Mouse (Mus musculus) liver, embryonic 18 days (tissue): ENCODE results near the gene Upk1a. TPM values are rescaled to one million over a fixed set of nuclear protein-coding genes. Genes with fewer than 3 reads are reported as not detected.

ENCODE experiments used
- polyA plus RNA-seq: library from polyadenylated mRNA; depleted of rRNA; stranded (reverse); fragments of >200 nt; gene quantifications from 2 replicates; pipeline ENCODE4 v1.2.3, GENCODE M21; 2012; rRNA removed

Upk1a gene
- 0.23 and 0.35 TPM in 2 replicates for polyA plus RNA-seq

DNA sequence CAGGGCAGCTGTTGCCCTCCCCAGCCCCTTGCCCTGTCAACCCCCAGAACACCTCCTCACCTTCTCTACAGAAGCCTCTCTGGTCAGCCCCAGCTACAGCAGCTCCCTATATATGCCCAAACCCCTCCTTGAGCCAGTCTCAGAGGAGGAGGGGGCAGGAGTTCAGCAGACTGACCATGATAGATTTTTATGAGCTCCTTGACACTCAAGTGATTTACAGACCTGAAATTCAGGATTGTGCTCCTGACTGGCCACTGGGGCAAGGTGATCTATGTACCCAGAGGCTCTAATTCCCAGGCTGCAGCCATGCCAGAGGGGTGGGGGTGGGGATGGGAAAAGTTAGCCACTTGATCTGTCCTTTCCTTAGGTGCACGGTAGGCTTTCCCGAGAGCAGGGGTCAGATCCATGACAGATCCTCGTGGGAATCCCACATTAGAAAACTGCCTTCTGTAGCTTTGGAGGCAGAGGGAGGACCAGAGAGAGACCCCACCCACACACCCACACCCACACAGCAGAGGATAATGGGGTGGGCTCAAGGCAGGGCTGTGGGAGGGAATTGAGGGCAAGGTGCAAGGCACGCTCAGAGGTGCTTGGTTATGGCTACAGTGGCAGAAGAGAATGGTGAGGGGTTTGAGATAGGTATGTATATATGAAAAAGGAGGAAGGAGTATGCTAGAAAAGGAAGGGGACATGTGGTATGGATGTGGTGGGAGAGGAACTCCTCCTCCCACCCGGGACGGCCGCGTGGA, at the start of gene Upk1a:
Gene Upk1a, minus strand, starts transcription at position 194 of the 749 bp plus-strand sequence.

DNA sequence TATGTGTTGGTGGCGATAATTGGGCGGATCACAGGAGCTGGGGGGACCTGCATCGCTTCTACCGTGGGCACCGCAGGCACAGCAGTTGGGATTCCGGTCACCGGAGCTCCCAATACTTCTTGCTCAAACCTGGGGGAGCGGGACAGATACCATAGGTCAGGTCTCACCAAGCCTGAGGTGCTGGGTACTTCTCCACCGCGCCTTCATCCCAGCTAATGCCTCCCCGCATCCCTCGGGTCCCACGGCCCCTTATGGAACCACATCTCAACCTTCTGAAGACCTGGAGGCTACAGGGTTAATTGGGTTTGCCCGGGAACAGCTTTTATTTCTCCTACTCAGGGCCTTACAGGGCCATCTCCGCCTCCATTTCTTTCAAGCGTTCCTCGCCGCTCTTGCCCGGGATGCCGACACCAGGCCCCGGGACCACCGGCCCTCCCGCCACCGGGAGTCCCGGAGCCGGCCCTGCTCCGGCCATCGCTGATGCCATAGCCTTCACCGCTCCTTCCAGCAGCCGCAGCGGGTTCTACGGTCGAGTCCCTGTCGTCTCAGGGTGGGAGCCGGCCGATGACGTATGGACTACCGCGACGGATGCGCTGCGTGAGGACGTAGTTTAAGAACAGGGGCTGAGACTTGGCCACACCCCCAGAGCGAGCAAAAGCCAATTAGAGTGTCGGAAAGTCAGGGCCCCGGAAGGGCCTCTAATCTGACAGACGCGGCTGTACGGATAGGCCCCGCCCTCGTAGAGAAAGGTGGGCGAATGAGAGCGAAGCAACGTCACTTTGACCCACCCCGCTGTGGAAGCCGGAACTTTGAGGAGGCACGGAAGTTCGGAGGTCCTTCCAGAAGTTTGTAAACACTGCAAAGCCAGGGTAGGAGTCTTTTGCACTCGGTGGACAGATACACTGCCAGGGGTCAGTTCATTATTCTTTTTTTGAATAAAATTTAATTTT, 37.2 kb upstream of the Upk1a start, which contains the start of gene Rbm42:
Gene Rbm42, minus strand, starts transcription at position 727 of the 950 bp plus-strand sequence.

DNA sequence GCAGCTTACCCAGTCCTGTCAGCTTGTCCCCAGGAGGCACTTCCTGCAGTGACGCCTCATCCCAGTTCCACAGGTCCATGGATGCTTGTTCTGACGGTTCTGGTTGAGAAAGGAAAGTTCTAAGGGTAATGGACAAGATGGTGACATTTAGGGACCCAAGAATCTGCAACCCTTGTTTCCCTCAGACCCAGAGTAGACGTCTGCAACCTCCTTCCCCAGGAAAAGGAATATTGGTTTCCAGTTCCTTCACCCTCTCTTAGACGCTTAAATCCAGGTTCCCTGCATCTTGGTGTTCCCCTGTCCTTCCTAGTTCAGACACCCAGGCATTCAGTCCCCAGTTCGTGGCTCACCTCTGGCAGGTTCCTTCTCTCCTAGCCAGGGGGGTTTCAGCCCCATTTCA, 23.1 kb upstream of the Upk1a start, which contains the start of gene Etv2:
Gene Etv2, minus strand, starts transcription at position 101 of the 400 bp plus-strand sequence.

DNA sequence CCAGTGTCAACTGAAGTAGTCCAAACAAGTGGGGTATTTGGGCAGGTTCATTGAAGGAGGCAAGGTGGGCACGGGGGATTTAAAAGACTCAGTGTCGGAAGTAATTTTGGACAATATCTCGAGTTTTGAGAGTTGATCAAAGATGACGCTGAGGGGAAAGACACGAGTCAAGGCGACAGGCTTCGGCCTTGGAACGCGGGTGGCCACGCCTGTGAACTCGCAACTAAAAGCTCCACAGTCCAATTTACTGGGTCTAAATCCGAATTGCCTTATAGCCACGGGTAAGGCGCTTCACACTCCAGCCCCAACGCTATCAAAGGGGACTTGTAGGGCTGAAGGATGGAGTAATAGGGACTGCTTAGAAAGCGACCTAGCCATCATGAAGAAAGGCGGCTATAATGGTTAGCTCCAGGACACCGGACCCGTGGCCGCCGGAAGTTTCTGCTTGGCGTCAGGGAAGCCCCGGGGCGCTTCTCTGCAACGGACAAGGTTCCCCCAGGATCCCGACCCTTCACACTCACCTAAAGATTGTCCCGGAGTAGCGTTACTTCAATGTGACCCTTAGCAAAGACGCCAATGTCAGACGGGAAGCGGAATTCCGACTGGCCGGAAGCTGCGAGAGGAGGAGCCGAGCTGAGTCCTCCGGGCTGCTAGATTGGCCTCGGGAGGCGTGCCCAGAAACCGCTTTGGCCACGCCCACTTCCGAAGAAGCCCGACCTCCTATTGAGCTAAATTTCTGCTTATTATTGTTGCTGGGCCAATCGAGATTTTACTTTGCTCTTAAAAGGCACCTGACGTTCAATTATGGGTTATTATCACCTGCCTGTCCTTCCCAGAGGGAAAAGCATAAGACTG, 13.1 kb upstream of the Upk1a start, which contains the start of gene Cox6b1:
Gene Cox6b1, minus strand, starts transcription at position 622 of the 855 bp plus-strand sequence.

DNA sequence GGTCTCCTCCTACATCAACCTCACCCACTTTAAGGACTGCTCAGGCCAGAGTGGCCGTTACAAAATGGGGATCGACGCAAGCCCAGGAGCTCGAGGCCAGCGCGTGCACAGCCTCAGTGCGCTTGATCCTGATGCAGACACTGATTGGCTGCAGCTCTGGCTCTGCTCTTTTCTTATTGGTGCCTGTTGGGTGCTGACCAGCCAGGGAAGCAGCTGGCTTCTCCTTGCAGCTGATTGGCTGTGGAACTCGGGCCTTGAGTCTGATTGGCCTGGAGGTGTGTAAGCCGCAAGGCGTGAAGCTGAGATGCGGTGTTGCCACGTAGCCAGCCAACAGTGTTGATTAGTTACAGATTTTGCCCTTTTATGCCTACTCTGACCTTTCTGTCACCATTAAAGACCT, 13.9 kb downstream of the Upk1a start, which contains the start of gene Zbtb32:
Gene Zbtb32, minus strand, starts transcription at position 124 of the 400 bp plus-strand sequence.

DNA sequence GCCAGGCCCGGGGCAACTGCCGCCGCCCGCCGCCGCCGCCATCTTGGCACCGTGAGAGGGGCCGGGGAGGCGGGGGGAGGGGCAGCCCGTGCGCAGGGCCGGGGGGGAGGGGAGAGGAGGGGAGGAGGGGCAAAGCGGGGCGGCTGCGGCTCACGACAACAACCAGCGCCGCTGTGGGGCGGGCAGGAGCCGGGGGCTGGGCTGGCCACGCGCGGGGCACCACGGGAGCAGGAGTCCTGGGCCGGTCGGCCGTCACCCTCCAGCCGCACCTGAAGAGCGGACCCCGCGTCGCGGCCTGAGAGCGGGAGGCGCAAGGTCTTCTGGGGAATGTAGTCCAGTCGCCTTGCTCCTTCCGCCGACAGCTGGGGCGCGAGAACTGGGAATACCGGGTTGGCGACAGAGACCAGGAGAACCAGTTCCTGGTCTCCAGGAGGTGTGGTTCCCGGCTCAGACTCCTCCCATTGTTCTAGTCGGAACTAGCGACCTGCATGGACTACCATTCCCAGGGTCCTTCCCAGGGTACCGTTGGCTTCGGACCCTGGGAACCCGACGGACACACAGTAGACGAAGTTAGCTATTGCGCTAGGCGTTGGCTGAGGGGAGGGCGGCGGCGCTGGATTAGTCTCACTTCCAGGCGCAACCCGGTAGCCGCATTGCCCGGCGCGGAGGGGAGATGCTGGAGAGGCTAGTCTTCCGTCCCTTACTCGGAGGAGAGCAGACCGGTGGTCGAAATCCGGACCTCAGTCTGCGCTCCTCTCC, 23.8 kb downstream of the Upk1a start, which contains the start of gene Kmt2b:
Gene Kmt2b, minus strand, starts transcription at position 51 of the 759 bp plus-strand sequence.

DNA sequence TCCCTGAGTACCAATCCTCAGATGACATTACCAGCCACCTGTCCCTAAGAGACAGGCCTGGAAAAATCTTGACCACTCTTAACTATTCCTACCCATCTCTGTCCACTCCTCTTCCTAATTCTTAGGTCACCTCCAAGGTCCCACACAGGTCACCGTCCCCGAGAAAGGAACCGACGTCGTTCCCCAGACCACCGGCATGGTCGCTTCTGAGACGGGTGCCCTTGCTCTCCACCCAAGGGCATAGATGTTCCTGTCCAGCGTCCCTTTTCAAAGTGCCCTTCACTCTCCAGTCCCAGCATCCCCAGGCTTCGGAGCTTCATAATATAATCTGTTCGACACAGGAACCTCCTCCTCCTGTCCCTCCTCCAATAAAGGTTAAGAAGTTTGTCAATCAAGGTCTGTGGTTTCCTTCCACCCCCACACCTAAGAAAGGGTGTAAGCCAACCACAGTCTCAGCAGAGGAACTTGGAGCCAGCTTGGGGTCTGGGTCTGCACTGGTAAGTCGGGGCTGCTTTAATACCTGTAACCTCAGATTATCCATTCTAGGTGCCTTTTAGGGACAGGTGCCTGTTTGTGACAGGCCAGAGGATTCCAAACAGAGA, 47.6 kb downstream of the Upk1a start, which contains the start of gene Igflr1:
Gene Igflr1, plus strand, starts transcription at position 458 of the 602 bp plus-strand sequence.

DNA sequence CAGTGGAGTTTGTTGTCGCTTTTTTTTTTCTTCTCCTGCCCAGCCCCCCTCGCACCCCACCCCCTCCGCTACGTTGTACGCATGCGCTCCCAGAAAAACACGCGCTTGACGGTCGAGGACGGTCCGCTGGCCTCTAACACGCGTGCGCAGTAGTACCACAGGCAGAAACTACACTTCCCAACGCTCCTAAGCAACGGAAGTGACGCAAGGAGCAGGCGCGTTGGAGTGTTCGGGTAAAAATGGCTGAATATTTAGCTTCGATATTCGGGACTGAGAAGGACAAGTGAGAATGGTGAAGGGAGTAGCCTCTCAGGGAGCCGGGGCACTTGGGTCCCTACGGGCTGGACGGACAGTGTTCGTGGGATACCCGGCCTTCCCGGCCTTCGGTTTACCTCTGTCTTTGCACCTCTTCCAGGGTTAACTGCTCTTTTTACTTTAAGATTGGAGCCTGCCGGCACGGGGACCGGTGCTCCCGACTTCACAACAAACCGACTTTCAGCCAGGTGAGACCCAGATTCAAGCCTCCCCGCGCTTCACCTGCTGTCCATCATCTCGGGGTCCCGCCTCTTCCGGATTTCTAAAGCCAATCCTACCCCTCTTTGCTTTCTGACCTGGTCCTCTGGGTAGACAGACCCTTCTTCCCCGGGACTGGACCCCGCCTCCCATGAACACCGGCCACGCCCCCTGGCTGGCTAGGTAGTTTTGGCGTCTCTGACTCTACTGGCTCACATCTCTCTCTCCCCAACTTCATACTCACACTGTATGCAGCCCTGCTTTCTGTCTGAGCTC, 49.3 kb downstream of the Upk1a start, which contains the start of the genes U2af1l4, Gm49396 and Psenen:
Gene U2af1l4, plus strand, starts transcription at position 185 of the 789 bp plus-strand sequence.
Gene Gm49396, plus strand, starts transcription at position 228 of the 789 bp plus-strand sequence.
Gene Psenen, minus strand, starts transcription at position 511 of the 789 bp plus-strand sequence.

DNA sequence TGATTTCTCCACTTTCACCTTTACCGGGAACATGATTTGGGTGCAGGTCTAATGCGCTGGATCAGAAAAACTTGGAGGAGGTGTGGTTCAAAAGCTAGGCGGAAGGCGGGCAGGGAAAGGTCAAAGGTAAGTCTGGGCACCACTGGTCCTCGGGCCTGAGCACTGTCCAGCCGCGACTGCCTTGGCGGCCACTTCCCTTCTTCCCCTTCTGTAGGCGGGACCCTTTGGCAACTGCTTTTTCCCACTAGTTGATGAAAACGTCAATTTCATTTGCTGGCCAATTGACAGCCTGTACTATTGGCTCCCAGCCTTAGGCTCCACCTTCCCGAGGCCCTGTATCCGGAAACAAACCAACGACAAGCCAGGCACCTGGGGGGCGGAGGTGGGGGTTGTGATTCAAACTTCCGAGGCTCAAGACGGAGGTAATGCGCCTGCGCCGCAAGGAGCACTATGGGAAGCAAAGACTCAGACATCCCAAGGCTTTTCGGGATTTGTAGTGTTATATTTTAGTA, 53.1 kb downstream of the Upk1a start, which contains the start of gene Lin37:
Gene Lin37, minus strand, starts transcription at position 396 of the 512 bp plus-strand sequence.

Other genes starting within 250 kb of the Upk1a start
- gene Tyrobp, start 199.1 kb downstream of the Upk1a start, polyA plus RNA-seq, result 219 and 235 TPM in 2 replicates
- gene Hcst, start 193.0 kb downstream of the Upk1a start, polyA plus RNA-seq, result 9.2 and 10.5 TPM in 2 replicates
- 1.9 TPM in 2 replicates for gene Nfkbid, start 191.1 kb downstream of the Upk1a start, polyA plus RNA-seq
- gene Aplp1, start 167.3 kb downstream of the Upk1a start, polyA plus RNA-seq, result 2.4 and 2.6 TPM in 2 replicates
- gene Kirrel2, start 155.2 kb downstream of the Upk1a start, polyA plus RNA-seq, result 0.08 and 0.24 TPM in 2 replicates
- gene Nphs1, start 154.5 kb downstream of the Upk1a start, polyA plus RNA-seq, result 0.01 and 0.06 TPM in 2 replicates
- gene Prodh2, start 119.2 kb downstream of the Upk1a start, polyA plus RNA-seq, result 170 and 183 TPM in 2 replicates
- 3.4 and 4.6 TPM in 2 replicates for gene Arhgap33, start 77.8 kb downstream of the Upk1a start, polyA plus RNA-seq
- 3.5 and 4.6 TPM in 2 replicates for gene Hspb6, start 60.7 kb downstream of the Upk1a start, polyA plus RNA-seq
- gene Proser3, start 60.5 kb downstream of the Upk1a start, polyA plus RNA-seq, result 3.4 and 6.2 TPM in 2 replicates
- gene Lin37, start 53.0 kb downstream of the Upk1a start, polyA plus RNA-seq, result 13.1 and 13.4 TPM in 2 replicates
- gene U2af1l4, start 49.5 kb downstream of the Upk1a start, polyA plus RNA-seq, result 20.0 and 21.9 TPM in 2 replicates
- gene Gm49396, start 49.5 kb downstream of the Upk1a start, polyA plus RNA-seq, result 0.68 and 0.95 TPM in 2 replicates
- gene Psenen, start 49.2 kb downstream of the Upk1a start, polyA plus RNA-seq, result 61.9 and 66.3 TPM in 2 replicates
- gene Igflr1, start 47.4 kb downstream of the Upk1a start, polyA plus RNA-seq, result 1.2 and 1.3 TPM in 2 replicates
- gene Kmt2b, start 24.1 kb downstream of the Upk1a start, polyA plus RNA-seq, result 8.2 and 10.0 TPM in 2 replicates
- gene Zbtb32, start 13.9 kb downstream of the Upk1a start, polyA plus RNA-seq, result 0.24 and 0.36 TPM in 2 replicates
- gene Cox6b1, start 13.3 kb upstream of the Upk1a start, polyA plus RNA-seq, result 514 and 548 TPM in 2 replicates
- not detected in 2 replicates for gene Etv2, start 23.0 kb upstream of the Upk1a start, polyA plus RNA-seq
- 21.2 and 21.7 TPM in 2 replicates for gene Rbm42, start 37.5 kb upstream of the Upk1a start, polyA plus RNA-seq
- gene Haus5, start 52.1 kb upstream of the Upk1a start, polyA plus RNA-seq, result 13.8 and 14.4 TPM in 2 replicates
- not detected in 2 replicates for gene Pmis2, start 58.8 kb upstream of the Upk1a start, polyA plus RNA-seq
- gene 2200002J24Rik, start 86.1 kb upstream of the Upk1a start, polyA plus RNA-seq, result 0.24 and 0.43 TPM in 2 replicates
- 2.5 and 3.2 TPM in 2 replicates for gene Atp4a, start 99.4 kb upstream of the Upk1a start, polyA plus RNA-seq
- gene Tmem147, start 116.7 kb upstream of the Upk1a start, polyA plus RNA-seq, result 82.8 and 85.1 TPM in 2 replicates
- 0.06 TPM in 1 of 2 replicates, not detected in the other for gene Gapdhs, start 130.8 kb upstream of the Upk1a start, polyA plus RNA-seq
- gene Sbsn, start 138.6 kb upstream of the Upk1a start, polyA plus RNA-seq, result 0.99 and 1.0 TPM in 2 replicates
- 1.4 and 1.5 TPM in 2 replicates for gene Dmkn, start 150.9 kb upstream of the Upk1a start, polyA plus RNA-seq
- 0.16 and 1.4 TPM in 2 replicates for gene Krtdap, start 175.0 kb upstream of the Upk1a start, polyA plus RNA-seq
- 1.4 and 1.7 TPM in 2 replicates for gene Ffar2, start 210.9 kb upstream of the Upk1a start, polyA plus RNA-seq
- not detected in 2 replicates for gene Ffar3, start 243.3 kb upstream of the Upk1a start, polyA plus RNA-seq
- 0.06 and 0.07 TPM in 2 replicates for gene Ffar1, start 248.7 kb upstream of the Upk1a start, polyA plus RNA-seq